Mouse (Mus musculus): Measurements from ENCODE around the gene Bloc1s4.

Gene Bloc1s4

DNA sequence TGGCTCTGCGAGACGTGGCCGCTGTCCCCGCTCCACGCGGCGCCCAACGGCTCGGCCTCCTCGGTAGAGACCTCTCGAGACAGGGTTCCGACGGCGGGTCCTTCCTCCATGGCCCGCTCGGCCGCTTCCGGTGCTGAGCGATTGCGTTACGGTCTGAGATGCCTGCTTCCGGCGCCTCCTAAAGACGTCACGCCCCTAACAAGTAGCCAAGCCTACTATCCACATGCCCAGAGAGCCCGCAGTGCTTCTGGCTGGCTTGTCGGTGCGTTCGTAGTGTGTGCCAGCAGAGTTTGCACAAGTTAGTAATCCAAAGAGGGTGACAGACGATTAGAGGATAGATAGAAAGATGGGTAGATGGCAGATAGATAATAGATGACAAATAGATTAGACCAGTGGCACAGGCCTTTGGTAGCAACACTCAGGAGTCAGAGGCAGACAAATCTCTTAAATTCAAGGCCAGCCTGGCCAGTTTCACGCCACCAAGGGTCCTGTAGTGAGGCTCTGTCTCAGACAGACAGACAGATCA is at the start of gene Bloc1s4:
TSS of gene Bloc1s4 (minus strand) at position 115 of the 526 bp plus-strand sequence.
- peak; percentile 92 for DNase-seq (ENCODE audit: low spot score)

- DNase-seq (ENCODE audit: low spot score): no peak
Measured at GRCm38 (mm10) chr5:36797291-36797690, 48.8 kb upstream of the Bloc1s4 start.

DNA sequence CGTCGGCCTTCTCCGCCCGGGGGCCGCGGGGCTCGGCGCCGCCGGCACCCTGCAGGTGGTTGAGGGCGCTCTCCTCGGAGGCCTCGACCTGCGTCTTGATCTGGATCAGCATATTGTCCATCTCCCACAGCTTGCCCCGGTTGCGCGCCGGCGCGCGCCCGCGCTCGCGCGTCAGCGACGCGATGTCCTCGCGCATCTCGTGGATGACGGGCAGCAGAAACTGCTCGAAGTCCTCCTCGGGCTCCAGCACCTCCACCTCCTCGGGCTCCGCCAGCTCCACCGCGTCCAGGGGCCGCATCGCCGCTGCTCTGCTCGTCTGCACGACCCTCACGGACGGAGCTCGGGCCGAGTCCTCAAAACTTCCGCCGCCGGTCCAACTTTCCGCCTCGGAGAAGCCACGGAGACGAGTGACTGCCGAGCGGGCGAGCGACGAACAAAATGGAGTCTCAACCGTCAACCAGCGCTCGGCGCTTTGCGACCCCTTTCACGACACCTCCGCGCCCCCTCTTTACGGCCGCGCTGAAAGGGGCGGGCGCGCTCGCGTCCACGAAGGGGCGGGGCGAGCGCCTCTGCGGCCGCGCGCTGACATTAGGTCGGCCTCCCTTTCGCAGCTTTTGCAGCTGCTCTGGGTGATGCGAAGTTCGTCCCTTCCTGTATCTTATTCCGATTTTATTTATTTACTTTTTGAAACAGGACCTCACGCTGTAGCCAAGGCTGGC is 48.0 kb upstream of the Bloc1s4 start, which contains the start of gene Mrfap1:
TSS of gene Mrfap1 (minus strand) at position 477 of the 719 bp plus-strand sequence.
- peak; percentile 95 for DNase-seq (ENCODE audit: low spot score)

GRCm38 (mm10) chr5:36795647-36796295 is 47.3 kb upstream of the Bloc1s4 start:
- DNase-seq (ENCODE audit: low spot score): peak; percentile 74

DNA sequence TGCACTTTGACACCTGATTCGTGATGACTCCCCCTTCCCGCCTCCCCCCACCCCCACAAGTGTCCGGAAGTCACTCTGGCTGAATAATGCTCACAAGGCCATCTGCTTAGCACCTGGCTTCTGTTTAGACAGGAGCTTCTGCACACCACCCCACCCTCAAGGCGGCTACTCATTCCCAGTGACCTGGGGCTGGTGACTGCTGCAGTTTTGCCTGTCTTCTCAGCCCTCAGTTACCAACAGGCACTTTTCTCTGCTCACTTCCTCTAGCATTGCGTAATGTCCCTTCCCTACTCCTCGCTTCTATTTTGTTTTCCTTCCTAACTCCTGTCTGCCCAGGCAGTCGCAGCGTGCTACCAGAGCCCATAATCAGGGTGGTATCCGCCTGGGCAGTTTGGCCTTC is 43.4 kb upstream of the Bloc1s4 start:
- DNase-seq (ENCODE audit: low spot score): no peak

GRCm38 (mm10) chr5:36786052-36786451 is 37.6 kb upstream of the Bloc1s4 start:
- DNase-seq (ENCODE audit: low spot score): no peak

DNA sequence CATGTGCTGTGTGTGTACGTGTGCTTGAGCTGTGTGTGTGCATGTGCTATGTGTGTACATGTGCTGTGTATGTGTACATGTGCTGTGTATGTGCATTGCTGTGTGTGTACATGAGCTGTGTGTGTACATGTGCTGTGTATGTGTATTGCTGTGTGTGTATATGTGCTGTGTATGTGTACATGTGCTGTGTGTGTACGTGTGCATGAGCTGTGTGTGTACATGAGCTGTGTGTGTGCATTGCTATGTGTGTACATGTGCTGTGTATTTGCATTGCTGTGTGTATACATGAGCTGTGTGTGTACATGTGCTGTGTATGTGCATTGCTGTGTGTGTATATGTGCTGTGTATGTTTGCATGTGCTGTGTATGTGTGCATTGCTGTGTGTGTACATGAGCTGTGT is 31.1 kb upstream of the Bloc1s4 start:
- DNase-seq (ENCODE audit: low spot score): no peak

DNA sequence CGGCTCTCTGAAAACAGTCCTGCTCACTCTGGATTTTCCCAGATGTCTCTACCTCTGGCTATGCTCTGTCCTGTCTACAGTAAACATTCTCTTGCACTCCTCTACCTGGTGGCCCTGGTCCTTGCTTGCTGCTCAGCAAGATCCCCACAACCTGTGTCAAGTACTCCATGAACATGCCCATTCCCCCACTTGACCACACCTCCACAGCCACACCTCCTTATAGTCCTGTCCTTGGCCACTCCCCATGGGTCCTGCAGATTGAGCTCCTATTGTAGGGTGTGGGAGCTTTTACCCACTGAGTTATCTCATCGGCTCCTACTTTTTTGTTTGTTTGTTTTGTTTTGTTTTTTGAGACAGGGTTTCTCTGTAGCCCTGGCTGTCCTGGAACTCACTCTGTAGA is 30.5 kb upstream of the Bloc1s4 start:
- DNase-seq (ENCODE audit: low spot score): no peak

DNA sequence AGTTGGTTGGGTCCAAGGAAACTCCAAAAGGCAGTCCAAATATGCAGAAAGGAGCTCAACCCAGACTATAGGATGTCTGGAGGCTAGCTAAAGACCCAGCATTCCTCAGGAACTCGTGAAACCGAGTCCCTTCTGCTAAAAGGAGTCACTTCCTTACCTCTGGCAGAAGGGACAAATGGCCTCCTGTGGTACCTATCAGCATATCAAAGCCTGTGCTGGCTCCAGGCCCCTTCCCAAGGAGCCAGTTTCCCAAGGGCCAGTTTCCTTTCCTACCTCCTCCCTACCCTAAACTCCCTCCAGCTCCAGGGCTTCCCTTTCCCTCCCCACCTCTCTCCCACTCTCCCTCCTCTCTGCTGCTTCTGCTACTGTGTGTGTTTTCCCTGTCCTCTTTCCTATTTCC is 28.7 kb upstream of the Bloc1s4 start:
- DNase-seq (ENCODE audit: low spot score): no peak

DNA sequence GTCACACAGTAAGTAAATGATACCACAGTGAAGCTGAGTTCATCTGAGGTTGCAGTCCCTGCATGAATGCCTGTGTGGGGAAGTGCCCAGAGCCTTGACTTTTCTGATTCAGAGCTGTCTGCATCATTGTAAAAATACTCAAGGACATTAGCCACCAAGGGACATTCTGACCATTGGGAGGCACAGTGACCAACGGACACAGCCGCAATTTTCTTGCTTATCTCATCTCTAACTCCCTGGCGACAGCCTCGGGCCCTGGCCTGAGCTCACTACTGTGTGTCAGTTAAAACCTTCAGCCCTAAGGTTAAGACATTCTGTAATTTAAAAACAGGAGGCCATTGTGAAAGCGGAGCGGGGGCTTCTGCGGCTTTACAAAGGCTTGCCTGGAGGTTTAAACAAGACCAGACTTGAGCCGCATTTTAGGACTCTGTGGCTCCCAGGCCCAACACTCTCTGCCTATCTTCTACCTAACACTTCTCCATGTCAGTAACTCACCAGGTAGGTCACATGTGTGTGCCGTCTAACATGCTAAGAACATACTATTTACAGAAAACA is 27.6 kb upstream of the Bloc1s4 start:
- peak; percentile 83 for DNase-seq (ENCODE audit: low spot score)

GRCm38 (mm10) chr5:36775317-36775716 is 26.9 kb upstream of the Bloc1s4 start:
- no peak for DNase-seq (ENCODE audit: low spot score)

- no peak for DNase-seq (ENCODE audit: low spot score)
Measured at GRCm38 (mm10) chr5:36772586-36772985, 24.1 kb upstream of the Bloc1s4 start.

- no peak for DNase-seq (ENCODE audit: low spot score)
Measured at GRCm38 (mm10) chr5:36769603-36770002, 21.2 kb upstream of the Bloc1s4 start.

DNA sequence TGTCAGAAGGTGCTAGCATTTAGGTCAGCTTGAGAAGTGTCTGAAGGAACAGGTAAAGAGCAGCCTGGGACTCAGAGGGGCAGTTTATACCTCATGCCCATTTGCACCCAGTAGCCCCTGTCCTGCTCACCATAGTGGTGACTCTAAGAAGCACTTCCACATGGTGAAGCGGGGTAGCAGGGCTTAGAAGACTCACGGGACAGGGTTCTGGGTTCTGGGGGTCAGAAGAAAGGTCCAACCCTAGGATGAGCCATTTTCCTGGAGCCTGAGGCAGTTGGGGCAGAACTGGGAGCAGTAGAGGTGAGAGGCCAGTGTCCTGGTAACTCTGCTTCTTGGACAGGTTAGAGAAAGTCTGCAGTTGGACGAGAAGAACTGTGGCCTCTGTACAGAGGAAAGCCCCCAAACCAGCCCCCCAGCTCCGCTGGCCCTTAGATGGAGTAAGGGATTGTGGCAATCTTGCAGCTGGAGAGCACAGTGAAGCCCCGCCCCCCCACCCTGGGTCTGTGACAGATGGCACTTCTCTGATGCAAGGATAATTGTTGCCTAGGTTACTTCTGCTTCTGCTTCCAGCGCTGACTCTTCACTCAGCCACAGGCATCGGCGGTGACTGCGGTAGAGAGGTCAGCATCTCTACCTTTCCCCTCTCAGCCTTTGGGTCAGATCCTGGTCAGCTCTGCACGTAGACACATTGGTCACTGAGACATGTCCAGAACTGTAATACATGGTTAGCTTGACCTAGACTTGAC is 18.7 kb upstream of the Bloc1s4 start:
- DNase-seq (ENCODE audit: low spot score): no peak

GRCm38 (mm10) chr5:36759848-36760247 is 11.4 kb upstream of the Bloc1s4 start:
- no peak for DNase-seq (ENCODE audit: low spot score)

DNA sequence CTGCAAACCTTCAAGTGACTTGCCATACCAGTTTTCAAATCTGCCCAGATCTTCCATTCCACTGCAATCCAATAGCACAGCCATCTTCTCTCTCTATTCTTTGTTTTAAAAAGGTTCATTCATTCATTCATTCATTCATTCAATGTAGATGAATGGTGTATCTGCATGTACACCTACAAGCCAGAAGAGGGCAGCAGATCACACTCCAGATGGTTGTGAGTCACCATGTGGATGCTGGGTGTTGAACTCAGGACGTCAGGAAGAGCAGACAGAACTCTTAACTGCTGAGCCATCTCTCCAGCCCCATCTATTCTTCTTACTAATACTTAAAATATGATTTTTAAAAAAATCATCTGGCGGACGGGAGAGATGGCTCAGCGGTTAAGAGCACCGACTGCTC is 8.6 kb upstream of the Bloc1s4 start:
- no peak for DNase-seq (ENCODE audit: low spot score)

DNA sequence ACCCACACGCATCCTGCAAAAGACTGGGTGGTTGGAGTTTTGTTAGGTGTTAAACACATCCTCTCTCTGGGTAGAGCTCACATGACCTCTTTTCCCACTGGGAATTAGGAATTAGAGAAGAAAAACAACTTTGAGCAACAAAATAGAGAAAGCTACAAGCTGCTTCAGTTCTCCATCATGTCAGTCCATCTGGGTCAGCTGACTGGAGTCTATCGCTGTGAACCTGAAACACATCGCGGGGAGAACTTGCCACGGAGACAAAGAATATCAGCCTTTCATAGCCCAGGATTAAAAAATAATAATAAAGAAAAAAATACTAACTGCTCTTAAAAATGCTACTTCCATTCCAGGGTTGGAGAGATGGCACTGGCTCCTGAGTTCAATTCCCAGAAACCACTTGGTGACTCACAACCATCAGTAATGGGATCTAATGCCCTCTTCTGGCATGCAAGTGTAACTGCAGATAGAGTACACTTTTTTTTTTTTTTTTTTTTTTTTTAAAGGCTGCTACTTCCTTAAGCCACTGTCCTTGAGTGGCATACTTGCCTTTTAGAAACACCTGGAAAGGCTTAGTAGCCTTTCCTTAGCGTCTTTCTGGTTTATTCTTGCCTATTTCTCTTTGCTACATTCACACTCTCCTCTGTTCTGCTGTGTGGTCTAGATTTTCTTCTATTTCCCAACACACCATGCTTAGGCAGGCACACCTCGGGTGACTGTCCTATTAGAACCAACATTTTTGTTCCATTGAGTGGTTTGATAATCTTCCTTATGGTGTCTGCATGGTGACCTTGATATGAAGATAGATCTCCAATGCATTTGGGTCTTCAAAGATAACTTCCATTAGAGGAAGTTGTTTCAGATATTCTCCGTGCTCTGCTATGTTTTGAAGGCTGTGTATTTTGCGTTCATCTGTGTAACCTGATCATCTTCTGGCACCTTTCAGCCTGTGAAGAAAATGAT is 1.9 kb upstream of the Bloc1s4 start:
- DNase-seq (ENCODE audit: low spot score): no peak

GRCm38 (mm10) chr5:36747794-36748535 is 485 bp downstream of the Bloc1s4 start:
- no peak for DNase-seq (ENCODE audit: low spot score)

DNA sequence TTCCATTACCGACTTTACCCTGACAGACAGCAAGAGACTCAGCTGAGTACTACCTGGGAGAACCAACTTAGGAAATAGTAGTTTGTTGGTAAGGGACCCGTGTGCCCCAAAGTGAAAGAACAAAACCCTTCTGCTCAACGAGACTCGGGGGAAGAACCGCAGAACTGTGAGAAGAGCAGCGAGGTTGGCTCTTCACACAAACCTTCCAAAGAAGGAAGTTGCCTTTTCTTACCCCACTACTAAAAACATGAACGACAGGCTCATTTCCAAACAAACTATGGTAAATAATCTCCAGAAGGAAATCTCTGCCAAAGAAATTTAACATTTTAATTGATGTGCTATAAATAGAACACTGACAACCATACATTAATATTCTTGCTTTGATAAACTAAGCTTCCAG is 1.4 kb downstream of the Bloc1s4 start:
- DNase-seq (ENCODE audit: low spot score): no peak

- DNase-seq (ENCODE audit: low spot score): peak; percentile 75
Measured at GRCm38 (mm10) chr5:36742126-36742848, 6.2 kb downstream of the Bloc1s4 start.

Data from testis, postnatal 14 days (tissue).